Mouse (Mus musculus): ENCODE measurements at regions not wholly inside any gene's neighbourhood (a gene's known extent, or its start where the extent isn't known, plus 50 kb on each side); places are given as distances from the start of the nearest gene placed in this dataset.
A peak's percentile ranks its signal among the peaks of the same experiment; 100 is the strongest.

DNA sequence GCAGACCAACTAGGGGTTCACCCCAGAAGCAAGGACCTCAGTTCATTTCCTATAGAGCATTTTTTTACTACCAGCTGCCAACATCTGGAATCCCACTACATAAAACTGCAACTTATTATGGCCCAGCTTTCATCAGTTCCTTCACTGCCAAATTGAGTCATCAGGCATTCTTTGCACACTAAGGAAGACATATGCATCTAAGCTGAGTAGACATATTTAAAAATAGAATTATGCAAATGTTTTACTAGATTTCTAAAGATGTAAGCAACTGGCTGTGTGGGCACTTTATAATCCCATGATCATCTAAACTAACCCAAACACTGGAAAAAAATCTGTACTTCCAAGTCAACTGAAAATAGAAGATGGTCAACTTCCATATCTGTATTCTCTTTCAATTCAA lies 415.9 kb upstream of the Rarb start:
- DNase-seq: no peak

DNA sequence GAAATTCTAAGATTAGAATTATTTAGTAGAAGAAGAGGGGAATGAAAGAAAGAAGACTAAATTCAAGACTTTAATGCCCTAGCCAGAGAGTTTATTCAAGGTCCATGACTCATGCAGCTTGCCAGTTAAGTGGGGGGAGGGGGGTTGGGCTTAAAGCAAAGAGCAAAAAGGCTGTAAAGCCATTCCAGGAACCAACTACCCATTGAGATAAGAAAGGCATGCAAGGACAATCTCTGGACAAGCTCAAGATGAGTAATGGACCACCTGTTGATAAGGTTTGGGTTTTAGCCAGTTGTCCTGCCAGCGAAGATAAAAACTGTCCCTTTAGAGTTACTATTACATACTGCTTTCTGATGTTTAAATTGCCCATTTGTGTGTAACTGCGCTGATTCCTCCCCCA lies 392.5 kb upstream of the Rarb start:
- DNase-seq: no peak

- no peak for DNase-seq
Measured at GRCm38 (mm10) chr14:17205691-17206090, 386.7 kb upstream of the Rarb start.

- DNase-seq: no peak
Measured at GRCm38 (mm10) chr14:17203251-17204015, 384.5 kb upstream of the Rarb start.

GRCm38 (mm10) chr14:17192953-17193352 lies 374.0 kb upstream of the Rarb start:
- no peak for DNase-seq

- DNase-seq: no peak
Measured at GRCm38 (mm10) chr14:17173218-17173617, 354.3 kb upstream of the Rarb start.

GRCm38 (mm10) chr14:17172330-17173110 lies 353.6 kb upstream of the Rarb start:
- DNase-seq: peak; percentile 89

DNA sequence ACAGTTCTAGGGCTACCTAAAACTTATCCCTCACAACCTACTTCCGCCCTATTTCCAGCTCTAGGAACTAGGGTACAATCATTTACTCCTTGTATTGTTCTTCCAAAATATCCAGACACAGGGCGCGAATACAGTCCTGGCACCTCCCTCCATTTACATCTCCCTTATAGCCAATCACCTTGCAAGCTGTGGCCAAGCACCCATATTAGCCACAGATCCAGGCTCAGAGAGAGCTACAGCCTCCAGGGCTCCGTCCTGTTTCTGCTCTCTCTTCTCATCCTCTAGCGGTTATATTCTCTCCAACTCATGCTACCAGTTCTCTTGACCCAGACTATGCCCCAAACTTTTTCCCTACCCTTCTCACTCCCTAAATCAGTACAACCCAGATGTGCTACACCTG lies 352.9 kb upstream of the Rarb start:
- DNase-seq: no peak

DNA sequence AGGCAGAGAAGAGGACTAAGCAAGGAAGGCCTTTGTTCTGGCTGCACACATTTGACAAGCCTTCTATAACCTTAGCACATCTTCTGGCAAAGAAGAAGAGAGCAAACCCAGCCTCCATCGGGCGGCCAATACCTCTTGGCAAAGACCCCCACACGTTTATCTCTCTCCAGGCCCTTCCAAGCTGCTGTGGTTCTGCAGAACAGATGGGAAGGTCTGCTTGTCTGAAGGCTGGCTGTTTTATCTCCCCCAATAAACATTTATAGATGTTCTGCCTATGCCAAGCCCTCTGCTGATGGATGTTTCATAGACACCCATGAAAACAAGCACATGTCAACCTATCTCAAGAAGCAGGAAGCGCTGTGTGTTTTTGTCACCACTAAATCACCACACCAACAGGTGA lies 339.4 kb upstream of the Rarb start:
- no peak for DNase-seq

DNA sequence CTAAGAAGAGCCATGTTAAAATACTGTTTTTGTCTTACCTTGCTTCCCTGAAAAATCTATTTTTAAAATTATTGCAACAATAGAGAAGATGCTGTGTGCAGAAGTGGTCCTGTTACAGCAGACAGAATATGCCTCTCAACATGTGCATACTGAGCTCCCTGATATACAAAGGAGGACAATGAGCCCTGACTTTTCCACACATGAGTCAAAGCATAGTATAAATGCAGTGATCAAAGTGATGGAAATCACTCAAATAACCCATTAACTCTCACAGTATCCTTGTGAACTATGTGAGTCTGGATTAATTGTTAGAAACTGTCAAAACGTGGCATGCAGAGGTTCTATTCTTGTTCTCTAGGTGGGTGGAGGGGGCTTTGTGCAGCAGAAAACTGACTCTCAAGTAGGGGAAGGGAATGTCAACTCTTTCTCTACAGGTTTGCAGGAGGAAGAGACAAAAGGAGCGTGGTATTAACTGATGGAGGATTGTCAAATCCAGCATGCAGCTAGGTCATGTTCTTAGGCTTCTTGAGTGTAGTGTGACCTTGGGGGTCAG lies 337.5 kb upstream of the Rarb start:
- no peak for DNase-seq

GRCm38 (mm10) chr14:17120679-17121078 lies 301.7 kb upstream of the Rarb start:
- no peak for DNase-seq

GRCm38 (mm10) chr14:17106668-17107067 lies 287.7 kb upstream of the Rarb start:
- no peak for DNase-seq

DNA sequence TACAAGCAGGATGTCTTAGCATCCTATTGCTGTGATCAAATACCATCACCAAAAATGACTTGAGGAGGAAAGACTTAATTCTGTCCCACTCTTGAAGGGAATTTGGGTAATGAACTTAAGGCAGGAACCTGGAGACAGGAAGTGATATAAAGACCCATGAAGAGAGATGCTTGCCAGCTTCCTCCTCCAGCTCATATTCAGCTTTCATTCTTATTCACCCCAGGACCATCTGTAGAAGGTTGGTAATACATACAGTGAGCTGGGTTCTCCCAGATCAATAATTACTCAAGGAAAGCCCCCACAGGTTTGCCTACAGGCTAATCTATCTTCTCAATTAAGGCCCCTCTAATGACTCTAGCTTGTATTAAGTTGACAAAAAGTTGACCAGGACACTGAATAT lies 283.5 kb upstream of the Rarb start:
- no peak for DNase-seq

DNA sequence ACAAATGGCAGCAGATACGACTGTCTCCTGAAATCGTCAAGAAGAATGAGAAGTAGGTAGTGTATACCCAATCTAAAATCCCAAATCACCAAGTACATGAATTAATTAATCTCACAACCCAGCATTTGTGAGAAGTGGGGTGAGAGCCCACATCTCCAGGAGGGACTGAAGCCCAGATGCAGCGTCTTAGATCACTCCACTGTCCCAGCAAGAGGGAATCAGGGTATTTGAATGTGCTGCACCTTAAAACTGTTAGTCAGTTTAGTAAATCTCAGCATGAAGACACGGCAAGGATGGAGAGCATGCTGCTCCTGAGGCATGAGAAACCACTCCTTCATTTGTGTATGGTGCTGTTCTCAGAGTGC lies 271.6 kb upstream of the Rarb start:
- no peak for DNase-seq

- DNase-seq: no peak
Measured at GRCm38 (mm10) chr14:17089640-17090572, 270.9 kb upstream of the Rarb start.

DNA sequence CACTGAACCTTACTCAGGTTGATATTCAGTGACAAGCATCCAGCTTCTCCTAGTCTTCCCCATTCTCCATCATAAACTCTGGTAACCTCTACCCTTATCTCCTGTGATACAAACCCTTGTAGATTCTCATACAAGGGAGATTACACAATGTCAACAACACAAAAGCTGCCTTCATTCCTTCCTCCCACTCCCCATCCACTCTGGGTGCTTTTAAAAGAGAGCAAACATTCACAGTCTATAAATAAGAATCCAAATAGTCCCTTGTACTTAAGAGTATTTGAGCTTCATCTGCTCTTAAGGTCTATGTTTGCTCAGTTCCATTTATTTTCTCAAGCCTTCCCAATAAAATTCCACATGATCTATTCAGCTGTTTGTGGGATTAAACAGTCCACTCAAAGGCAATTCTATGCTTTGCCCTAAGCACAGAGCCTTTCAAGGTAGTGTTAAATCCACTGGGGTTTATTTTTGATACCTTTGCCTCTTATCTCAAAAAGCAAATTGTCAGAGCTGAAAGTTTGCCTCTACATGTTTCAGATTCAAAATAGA lies 270.2 kb upstream of the Rarb start:
- DNase-seq: no peak

- DNase-seq: no peak
Measured at GRCm38 (mm10) chr14:17087828-17088227, 268.9 kb upstream of the Rarb start.

DNA sequence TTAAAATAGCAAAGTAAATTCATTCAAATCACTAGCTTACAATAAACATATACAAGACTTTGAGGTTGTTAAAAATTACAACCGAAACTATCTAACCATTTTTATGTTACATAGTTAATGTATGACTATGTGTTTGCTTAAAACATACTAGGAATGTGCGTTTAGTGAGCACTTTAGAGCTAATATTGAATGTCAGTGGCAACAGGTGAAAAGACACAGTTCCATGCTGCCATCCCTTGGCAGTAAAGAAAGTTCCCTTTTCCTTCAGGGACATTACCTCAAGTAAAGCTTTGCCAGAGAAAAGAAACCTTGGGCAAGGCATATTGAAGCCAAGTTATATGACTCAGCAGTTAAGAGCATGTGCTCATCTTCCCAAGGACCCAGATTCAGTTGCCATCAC lies 265.0 kb upstream of the Rarb start:
- DNase-seq: no peak

DNA sequence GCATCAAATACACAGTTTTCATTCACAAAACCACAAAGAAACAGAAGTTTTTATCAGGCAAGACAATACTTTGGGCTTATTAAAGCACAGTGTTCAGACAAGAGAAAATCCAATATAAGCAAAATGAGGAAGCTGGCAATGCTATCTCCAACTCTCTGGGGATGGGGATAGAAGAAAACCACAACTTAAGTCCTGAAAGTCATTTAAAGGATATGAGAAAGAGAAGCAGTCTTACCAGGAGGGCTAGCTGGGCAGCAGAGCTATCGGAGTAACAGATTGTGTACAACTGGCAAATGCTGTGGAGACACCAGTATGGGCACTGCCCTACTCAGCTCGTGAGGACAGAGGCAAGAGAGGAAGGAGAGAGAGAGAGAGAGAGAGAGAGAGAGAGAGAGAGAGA lies 262.9 kb upstream of the Rarb start:
- DNase-seq: no peak

- DNase-seq: no peak
Measured at GRCm38 (mm10) chr14:17079513-17079912, 260.6 kb upstream of the Rarb start.

DNA sequence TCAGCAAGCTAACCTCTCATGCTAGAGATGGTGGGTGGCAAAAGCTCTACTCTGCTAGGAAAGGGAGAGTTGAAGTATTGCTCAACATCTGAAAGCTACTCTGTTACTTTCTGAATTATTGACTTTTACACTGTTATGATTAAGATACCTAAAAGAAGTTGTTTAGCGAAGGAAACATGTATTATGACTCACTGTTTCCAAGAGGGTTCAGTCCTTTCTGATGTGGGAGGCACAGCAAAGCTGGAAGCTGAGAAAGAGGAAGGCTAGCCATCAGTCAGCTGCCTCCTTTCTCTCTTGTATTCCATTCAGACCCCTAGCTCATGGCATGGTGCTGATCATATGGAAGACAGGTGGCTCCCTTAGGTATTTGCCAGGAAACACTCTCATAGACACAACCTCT lies 242.4 kb upstream of the Rarb start:
- no peak for DNase-seq

DNA sequence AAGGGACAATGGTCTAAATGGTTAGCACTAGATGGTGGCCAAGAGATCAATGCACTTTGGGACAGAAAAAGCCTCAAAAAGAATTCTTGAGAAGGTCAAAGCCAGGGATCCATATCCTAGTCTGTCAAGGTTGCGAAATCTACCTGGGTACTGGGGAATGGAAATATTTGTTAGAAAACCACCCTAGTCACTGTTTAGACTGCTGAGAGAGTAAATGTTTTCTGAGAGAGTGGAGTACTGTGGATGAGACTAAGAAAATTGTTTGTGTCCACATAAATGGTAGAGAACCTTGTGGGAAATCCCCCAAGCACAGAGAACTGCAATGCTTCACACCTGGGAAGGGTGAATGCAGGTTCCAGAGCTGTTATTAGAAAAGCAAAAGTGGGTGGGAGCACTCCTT lies 239.5 kb upstream of the Rarb start:
- no peak for DNase-seq
